Mouse (Mus musculus): ENCODE data around the gene Rps12-ps3.

GRCm38 (mm10) chr19:59292183-59292839, 29.8 kb upstream of the Rps12-ps3 start:
- TF ChIP-seq CTCF (conservative IDR thresholded peaks at IDR 0.05; ENCODE audit: low read length), result no peak
- TF ChIP-seq POU5F1 (IDR thresholded peaks at IDR 0.05; ENCODE audit: borderline replicate concordance, low read length), result no peak

All from E14TG2a.4 (cell line).